Mouse (Mus musculus) erythroblast, embryonic 14.5 days (primary cell): ENCODE measurements around the gene Adamtsl1. TPM values are rescaled to one million over a fixed set of nuclear protein-coding genes. Genes with fewer than 3 reads are reported as not detected.

ENCODE experiments used
- H3K27me3 ChIP-seq: 2 replicates; pipeline ENCODE4 v1.6.1; 2012; ENCODE audit warnings: inconsistent platforms; ENCODE audit not compliant: control insufficient read depth
- H3K36me3 ChIP-seq: 2 replicates; pipeline ENCODE4 v1.6.1; 2012; ENCODE audit warnings: mild to moderate bottlenecking, inconsistent platforms; ENCODE audit not compliant: control insufficient read depth
- H3K4me1 ChIP-seq: 2 replicates; pipeline ENCODE4 v1.6.1; 2012; ENCODE audit warnings: inconsistent platforms; ENCODE audit not compliant: control insufficient read depth
- H3K4me3 ChIP-seq: replicated peaks from 2 replicates; pipeline ENCODE3; 2012; ENCODE audit warnings: moderate library complexity, mild to moderate bottlenecking, inconsistent platforms
- H3K9me3 ChIP-seq: 2 replicates; pipeline ENCODE4 v1.6.1; 2012; ENCODE audit warnings: low read length, inconsistent platforms, mixed read lengths; ENCODE audit not compliant: control insufficient read depth
- GATA1 ChIP-seq: IDR thresholded peaks from 2 replicates; pipeline ENCODE4 v1.6.1; 2012; ENCODE audit warnings: low read length, inconsistent platforms, mixed read lengths
- TAL1 ChIP-seq: IDR thresholded peaks from 3 replicates; pipeline ENCODE4 v1.6.1; 2012; ENCODE audit warnings: low read length, inconsistent platforms, mixed read lengths
- polyA plus RNA-seq: library from polyadenylated mRNA; stranded (reverse); fragments of >175 nt; gene quantifications from 2 replicates; pipeline ENCODE4 v1.2.3, GENCODE M21; 2012

Gene Adamtsl1
- polyA plus RNA-seq, 1 experiment, result not detected

- Histone ChIP-seq H3K27me3 (no peaks in the 10 kb centered on the region), H3K36me3 (no peaks in the 10 kb centered on the region), H3K4me3 (no peak overlapping the region), H3K4me1 (no peaks in the 10 kb centered on the region), H3K9me3 (peaks cover 9% of the 10 kb centered on the region; the same call in 1 of the 2 replicates)
- no peak for TF ChIP-seq GATA1
- no peak for TF ChIP-seq TAL1
Measured at GRCm38 (mm10) chr4:85619261-85619660, 105.3 kb downstream of the Adamtsl1 start.

GRCm38 (mm10) chr4:85629381-85629780 is 115.4 kb downstream of the Adamtsl1 start:
- Histone ChIP-seq H3K4me3 (no peak overlapping the region), H3K36me3 (no peaks in the 10 kb centered on the region), H3K4me1 (no peaks in the 10 kb centered on the region), H3K27me3 (no peaks in the 10 kb centered on the region), H3K9me3 (peaks cover 3% of the 10 kb centered on the region)
- no peak for TF ChIP-seq TAL1
- TF ChIP-seq GATA1, result no peak

- Histone ChIP-seq H3K4me3 (no peak overlapping the region), H3K27me3 (no peaks in the 10 kb centered on the region)
- TF ChIP-seq TAL1, result no peak
- no peak for TF ChIP-seq GATA1
Measured at GRCm38 (mm10) chr4:85669271-85669670, 155.3 kb downstream of the Adamtsl1 start.

GRCm38 (mm10) chr4:85669735-85670134 is 155.8 kb downstream of the Adamtsl1 start:
- no peaks in the 10 kb centered on the region for H3K36me3 ChIP-seq
- H3K4me1 ChIP-seq, result no peaks in the 10 kb centered on the region
- TF ChIP-seq TAL1, result no peak
- TF ChIP-seq GATA1, result no peak
- no peaks in the 10 kb centered on the region for H3K27me3 ChIP-seq
- no peak overlapping the region for H3K4me3 ChIP-seq
- H3K9me3 ChIP-seq, result no peaks in the 10 kb centered on the region

More at GRCm38 (mm10) chr4:85669271-85669670, 155.3 kb downstream of the Adamtsl1 start:
- no peaks in the 10 kb centered on the region for H3K9me3 ChIP-seq
- no peaks in the 10 kb centered on the region for H3K36me3 ChIP-seq
- no peaks in the 10 kb centered on the region for H3K4me1 ChIP-seq

GRCm38 (mm10) chr4:85672290-85672689 is 158.3 kb downstream of the Adamtsl1 start:
- Histone ChIP-seq H3K36me3 (no peaks in the 10 kb centered on the region), H3K4me3 (no peak overlapping the region), H3K4me1 (no peaks in the 10 kb centered on the region), H3K27me3 (no peaks in the 10 kb centered on the region), H3K9me3 (no peaks in the 10 kb centered on the region)
- no peak for TF ChIP-seq GATA1
- TF ChIP-seq TAL1, result no peak

GRCm38 (mm10) chr4:85677621-85678020 is 163.6 kb downstream of the Adamtsl1 start:
- no peak overlapping the region for H3K4me3 ChIP-seq
- no peak for TF ChIP-seq GATA1
- H3K4me1 ChIP-seq, result no peaks in the 10 kb centered on the region
- no peaks in the 10 kb centered on the region for H3K27me3 ChIP-seq
- no peaks in the 10 kb centered on the region for H3K9me3 ChIP-seq
- no peaks in the 10 kb centered on the region for H3K36me3 ChIP-seq

GRCm38 (mm10) chr4:85686160-85686559 is 172.2 kb downstream of the Adamtsl1 start:
- Histone ChIP-seq H3K36me3 (no peaks in the 10 kb centered on the region), H3K27me3 (no peaks in the 10 kb centered on the region), H3K4me3 (no peak overlapping the region), H3K9me3 (peaks cover 2% of the 10 kb centered on the region; the same call in 1 of the 2 replicates), H3K4me1 (no peaks in the 10 kb centered on the region)
- TF ChIP-seq GATA1 (no peak), TAL1 (no peak)

GRCm38 (mm10) chr4:85695237-85695636 is 181.3 kb downstream of the Adamtsl1 start:
- Histone ChIP-seq H3K4me1 (no peaks in the 10 kb centered on the region), H3K27me3 (no peaks in the 10 kb centered on the region)
- TF ChIP-seq GATA1, result no peak
- no peak for TF ChIP-seq TAL1

GRCm38 (mm10) chr4:85707352-85708057 is 193.5 kb downstream of the Adamtsl1 start:
- Histone ChIP-seq H3K9me3 (peaks cover 2% of the 10 kb centered on the region; the same call in 1 of the 2 replicates), H3K36me3 (no peaks in the 10 kb centered on the region), H3K27me3 (no peaks in the 10 kb centered on the region), H3K4me3 (no peak overlapping the region), H3K4me1 (no peaks in the 10 kb centered on the region)
- TF ChIP-seq TAL1, result no peak
- TF ChIP-seq GATA1, result no peak

More at GRCm38 (mm10) chr4:85695237-85695636, 181.3 kb downstream of the Adamtsl1 start:
- Histone ChIP-seq H3K9me3 (no peaks in the 10 kb centered on the region; the same call in 1 of the 2 replicates), H3K4me3 (no peak overlapping the region), H3K36me3 (no peaks in the 10 kb centered on the region)
